Mouse (Mus musculus): ENCODE results near the gene Hrk.

Hrk gene

GRCm38 (mm10) chr5:118165462-118165861 lies 1.0 kb downstream of the Hrk start:
- no peak for DNase-seq (ENCODE audit: low spot score in 2 of 2)

- DNase-seq (ENCODE audit: low spot score in 2 of 2), result peak; percentile 77
Measured at GRCm38 (mm10) chr5:118167561-118167995, 3.1 kb downstream of the Hrk start.

DNA sequence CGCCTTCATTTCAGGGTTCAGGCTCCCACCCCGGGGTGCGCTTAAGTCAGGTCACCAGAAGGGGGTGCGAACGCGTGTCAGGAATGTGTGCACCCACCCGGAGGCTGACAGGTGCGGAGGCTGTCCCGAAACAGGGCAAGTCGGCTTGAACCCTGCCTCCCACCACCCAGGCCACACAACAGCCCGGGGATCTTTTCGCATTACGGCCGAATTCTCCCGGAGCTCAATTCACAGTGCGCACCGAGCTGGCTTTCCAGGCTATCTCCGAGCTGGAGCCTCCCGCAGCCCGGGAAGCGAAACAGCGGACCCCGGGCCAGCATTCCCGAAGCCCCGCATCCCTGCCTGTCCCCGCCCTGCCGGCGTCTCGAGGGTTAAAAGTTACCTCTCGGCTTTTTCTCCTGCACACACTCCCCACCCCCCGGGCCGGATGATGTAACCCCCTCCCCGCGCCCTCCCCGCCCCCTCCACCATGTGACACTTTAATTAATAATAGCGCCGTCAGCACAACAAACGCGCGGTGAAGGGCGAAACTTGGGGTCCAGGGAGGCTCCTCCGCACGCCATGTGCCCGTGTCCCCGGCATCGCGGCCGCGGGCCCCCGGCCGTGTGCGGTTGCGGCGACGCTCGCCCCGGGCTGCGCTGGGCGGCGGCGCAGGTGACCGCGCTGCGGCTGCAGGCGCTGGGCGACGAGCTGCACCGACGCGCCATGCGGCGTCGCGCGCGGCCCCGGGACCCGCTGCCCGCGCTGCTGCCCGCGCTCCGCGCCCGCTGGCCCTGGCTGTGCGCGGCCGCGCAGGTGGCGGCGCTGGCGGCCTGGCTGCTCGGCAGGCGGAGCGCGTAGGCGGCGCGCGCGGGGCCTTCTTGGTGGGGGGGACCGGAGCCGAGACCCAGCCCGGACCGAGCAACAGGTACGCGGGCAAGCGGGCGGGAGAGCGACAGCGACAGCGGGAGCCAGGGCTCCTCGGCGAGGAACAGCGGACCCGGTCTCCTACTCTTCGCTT lies 5.1 kb downstream of the Hrk start:
- DNase-seq (ENCODE audit: low spot score in 2 of 2), result peak in 1 of 2 experiments; percentile 63

DNA sequence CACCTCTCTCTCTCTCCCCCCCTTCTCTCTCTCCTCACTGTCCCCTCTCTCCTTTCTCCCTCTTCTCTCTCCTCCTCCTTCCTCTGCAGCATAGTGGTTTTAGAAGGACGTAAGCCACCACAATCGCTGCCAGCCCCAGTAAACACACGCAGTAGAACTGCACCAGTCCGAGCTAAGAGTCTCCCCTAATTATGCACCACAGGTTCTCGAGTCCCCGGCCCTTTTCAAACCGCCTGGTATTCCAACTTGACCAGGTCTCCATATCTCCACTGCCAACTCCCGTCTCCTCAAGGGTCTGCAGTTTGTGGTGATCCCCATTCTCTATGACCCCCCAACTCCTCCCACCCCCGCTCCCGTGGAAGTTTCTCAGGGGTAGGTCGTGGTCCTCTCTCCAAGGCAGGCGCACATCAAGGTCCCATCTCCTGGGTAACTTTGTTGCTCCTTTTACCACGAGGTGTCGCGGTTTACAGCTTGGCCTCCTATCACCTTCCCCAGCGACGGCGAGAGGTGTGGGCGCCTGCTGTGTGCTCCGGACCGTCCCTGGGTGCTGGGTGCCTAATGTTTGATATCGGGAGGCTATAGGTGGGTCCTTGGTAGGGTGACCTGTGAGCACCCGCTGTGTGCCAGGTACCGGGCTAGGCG lies 6.6 kb downstream of the Hrk start:
- no peak for DNase-seq (ENCODE audit: low spot score in 2 of 2)

DNA sequence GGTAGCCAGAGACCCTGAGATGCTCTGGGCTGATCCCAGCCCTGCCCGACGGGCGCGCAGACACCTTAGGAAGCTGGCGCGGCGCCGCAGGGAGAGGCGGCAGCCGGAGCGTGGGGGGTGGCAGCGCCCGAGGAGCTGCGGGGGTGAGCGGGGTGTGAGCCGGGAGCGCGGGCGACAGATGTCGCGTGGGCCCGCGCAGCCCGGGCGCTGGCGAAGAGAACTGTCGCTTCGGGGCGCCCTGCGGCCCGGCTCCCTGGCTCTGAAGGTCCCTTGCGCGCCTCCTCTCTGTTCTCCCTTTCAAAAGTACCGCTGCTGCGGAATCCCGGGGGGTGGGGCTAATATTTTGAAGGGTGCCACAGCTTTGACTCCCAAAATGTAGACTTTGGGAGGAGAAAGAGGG lies 7.2 kb downstream of the Hrk start:
- DNase-seq (ENCODE audit: low spot score in 2 of 2), result peak in 1 of 2 experiments; percentile 67

GRCm38 (mm10) chr5:118172078-118172723 lies 7.8 kb downstream of the Hrk start:
- no peak for DNase-seq (ENCODE audit: low spot score in 2 of 2)

- no peak for DNase-seq (ENCODE audit: low spot score in 2 of 2)
Measured at GRCm38 (mm10) chr5:118174310-118175009, 10.0 kb downstream of the Hrk start.

- DNase-seq (ENCODE audit: low spot score in 2 of 2), result no peak
Measured at GRCm38 (mm10) chr5:118175137-118175536, 10.7 kb downstream of the Hrk start.

DNA sequence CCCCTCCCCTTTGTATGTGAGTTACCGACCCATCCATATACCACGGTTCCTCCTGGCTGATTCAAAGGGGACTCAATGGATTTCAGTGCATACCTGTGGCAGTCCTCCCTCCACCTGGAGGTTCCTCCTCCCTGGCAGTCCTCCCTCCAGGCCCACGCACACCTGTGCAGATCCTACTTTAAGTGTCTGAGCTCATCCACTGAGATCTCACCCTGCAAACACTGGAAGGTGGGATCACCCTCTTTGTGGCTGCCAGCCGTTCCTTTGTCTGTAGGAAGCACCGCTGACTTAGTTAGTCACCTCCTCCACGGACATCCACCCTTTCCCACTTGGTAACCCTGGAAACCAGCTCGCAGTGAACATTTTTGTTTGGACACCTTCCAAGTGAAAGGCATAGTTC lies 13.2 kb downstream of the Hrk start:
- DNase-seq (ENCODE audit: low spot score in 2 of 2), result no peak

DNA sequence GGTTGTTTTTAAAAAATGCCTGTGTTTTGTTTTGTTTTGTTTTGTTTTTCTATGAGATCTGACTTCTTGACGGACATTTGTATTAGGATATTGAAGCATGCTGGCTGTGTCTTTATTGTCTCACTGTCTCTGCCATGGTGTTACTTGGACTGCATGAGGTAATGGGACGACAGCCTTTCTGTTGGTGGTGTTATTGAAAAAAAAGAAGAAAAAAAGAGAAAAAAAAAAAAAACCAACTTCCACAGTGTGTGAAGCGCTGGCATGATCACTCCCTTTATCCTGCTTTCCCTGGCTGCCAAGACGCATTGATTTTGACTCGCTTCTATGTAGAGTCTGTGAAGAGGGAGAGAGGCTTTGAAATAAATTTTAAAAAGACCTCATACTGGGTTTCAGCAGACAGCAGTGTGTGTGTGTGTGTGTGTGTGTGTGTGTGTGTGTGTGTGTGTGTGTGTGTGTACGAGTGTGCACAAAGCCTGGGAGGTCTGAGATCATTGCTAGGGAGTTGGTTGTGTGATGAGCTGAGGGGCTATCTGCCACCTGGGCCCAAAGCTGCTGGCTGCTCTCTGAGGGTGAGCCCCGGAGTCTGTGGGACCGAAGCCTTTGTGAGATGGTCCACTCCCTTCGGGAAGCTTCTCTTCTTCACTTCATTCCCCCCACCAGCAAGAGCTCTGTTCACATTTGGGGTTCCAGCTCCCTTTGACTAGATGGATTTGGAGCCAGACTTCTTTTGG lies 22.6 kb downstream of the Hrk start:
- DNase-seq (ENCODE audit: low spot score in 2 of 2), result no peak

DNA sequence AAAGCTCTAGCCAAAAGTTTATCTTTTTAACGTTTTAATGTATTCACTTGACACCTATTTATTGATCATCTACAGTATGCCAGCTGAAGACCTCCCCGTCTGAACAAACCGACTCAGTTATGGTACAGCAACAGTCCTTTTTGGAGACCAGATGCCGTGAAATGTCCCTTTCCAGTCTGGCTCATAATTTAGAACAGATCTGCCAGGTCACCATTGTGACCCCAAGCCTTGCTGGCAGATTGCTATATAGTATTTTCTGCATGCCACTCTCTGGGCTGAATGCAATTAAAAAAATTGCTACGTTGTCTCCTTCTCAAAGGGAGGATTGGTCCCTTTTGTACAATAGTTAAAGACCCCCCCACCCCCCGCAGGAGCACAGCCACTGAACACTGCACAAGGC lies 23.9 kb downstream of the Hrk start:
- DNase-seq (ENCODE audit: low spot score in 2 of 2), result no peak

GRCm38 (mm10) chr5:118190491-118190890 lies 26.0 kb downstream of the Hrk start:
- DNase-seq (ENCODE audit: low spot score in 2 of 2), result no peak

DNA sequence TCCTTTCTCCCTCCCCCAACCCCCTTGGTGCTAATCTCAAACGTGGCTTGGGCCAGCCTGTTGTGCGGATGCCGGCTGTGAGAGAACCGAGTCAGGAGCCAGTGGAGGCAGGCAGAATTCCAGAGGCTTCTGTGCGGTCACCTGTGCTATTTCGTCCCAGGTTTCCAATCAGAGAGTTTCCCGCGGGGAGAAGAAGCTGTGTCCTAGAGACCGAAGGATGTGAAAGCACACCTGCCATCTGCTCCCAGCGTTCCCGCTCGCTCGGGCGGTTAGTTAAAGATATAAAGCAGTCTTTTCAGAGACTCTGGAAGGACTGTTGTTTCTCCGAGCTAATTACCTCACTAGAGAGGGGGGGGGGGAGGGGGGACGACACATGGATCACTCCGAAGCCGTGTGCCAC lies 27.8 kb downstream of the Hrk start:
- no peak for DNase-seq (ENCODE audit: low spot score in 2 of 2)

GRCm38 (mm10) chr5:118197421-118197820 lies 33.0 kb downstream of the Hrk start:
- no peak for DNase-seq (ENCODE audit: low spot score in 2 of 2)

DNA sequence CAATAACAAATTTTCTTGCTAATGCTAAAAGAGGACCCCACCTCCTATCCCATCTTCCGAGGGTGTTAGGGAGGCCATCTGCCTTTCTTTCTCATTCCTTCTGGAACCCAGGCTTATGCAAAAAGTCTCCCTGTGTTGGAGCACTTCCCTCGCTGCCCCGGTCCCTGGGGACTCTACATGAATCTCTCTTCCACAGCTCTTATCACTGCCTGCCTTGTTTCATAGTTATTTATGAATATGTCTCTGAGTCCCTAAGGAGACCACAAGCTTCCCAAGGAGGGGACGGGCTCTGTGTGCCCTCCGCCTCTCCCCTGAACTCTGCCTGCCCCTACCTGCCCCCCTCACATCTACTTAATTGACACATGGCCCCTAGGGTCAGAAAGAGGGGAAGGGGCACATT lies 35.2 kb downstream of the Hrk start:
- no peak for DNase-seq (ENCODE audit: low spot score in 2 of 2)

GRCm38 (mm10) chr5:118204675-118205440 lies 40.4 kb downstream of the Hrk start:
- DNase-seq (ENCODE audit: low spot score in 2 of 2), result no peak

DNA sequence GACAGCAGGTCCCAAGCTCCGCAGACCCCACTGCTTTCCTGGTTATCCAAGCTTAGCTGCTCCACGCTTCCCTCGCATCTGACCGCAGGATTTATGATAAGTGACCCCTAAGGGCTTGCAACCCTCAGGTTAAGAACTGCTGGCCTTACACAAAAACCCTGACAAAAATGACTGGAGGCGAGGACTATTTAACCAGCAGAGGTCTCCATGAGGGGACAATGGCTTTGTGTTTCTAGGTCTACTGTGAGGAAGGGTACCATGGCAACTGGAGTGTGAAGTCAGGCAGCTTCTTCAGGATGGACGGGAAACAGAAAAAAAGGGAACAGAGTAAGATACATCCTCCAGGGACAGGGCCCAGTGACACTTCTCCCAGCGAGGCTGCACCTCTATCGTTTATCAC lies 41.4 kb downstream of the Hrk start:
- no peak for DNase-seq (ENCODE audit: low spot score in 2 of 2)

- DNase-seq (ENCODE audit: low spot score in 2 of 2), result no peak
Measured at GRCm38 (mm10) chr5:118214012-118214411, 49.6 kb downstream of the Hrk start.

- peak; percentile 94 to 96 for DNase-seq (ENCODE audit: low spot score in 2 of 2)
Measured at GRCm38 (mm10) chr5:118214418-118215154, 50.1 kb downstream of the Hrk start.

- no peak for DNase-seq (ENCODE audit: low spot score in 2 of 2)
Measured at GRCm38 (mm10) chr5:118217410-118217809, 53.0 kb downstream of the Hrk start.

All from right cerebral cortex, postnatal 10 days (tissue).